Mouse (Mus musculus) heart, adult 2 months (tissue): ENCODE results near the gene Fam83e. TPM values are rescaled to one million over a fixed set of nuclear protein-coding genes. Genes with fewer than 3 reads are reported as not detected.

Experiments used
- DNase-seq, 2 experiments: peaks; one replicate each; pipeline ENCODE4 v3.0.0; 2021
- H3K27ac ChIP-seq: fragments of 200-600 bp; 2 replicates; pipeline ENCODE4 v1.8.1; 2022
- H3K27me3 ChIP-seq: fragments of 200-500 bp; 2 replicates; pipeline ENCODE4 v1.6.1; 2012; ENCODE audit warnings: mild to moderate bottlenecking, low read length, inconsistent platforms, mixed read lengths; ENCODE audit not compliant: control insufficient read depth, insufficient read depth
- H3K36me3 ChIP-seq: fragments of 200-500 bp; 2 replicates; pipeline ENCODE4 v1.6.1; 2012; ENCODE audit warnings: low read length, inconsistent platforms; ENCODE audit not compliant: control insufficient read depth, insufficient read depth
- H3K4me1 ChIP-seq: fragments of 200-500 bp; 2 replicates; pipeline ENCODE4 v1.6.1; 2011; ENCODE audit warnings: low read length; ENCODE audit not compliant: control insufficient read depth, insufficient read depth
- H3K4me3 ChIP-seq: fragments of 200-600 bp; 2 replicates; pipeline ENCODE4 v1.8.1; 2022
- H3K79me2 ChIP-seq: fragments of 200-500 bp; replicated peaks from 2 replicates; pipeline ENCODE4 v1.6.1; 2012; ENCODE audit warnings: mild to moderate bottlenecking, inconsistent platforms, low read length, moderate library complexity, mixed read lengths; ENCODE audit not compliant: control insufficient read depth, insufficient read depth
- H3K9ac ChIP-seq: fragments of 200-500 bp; 2 replicates; pipeline ENCODE4 v1.6.1; 2012; ENCODE audit warnings: low read depth, mild to moderate bottlenecking, control low read depth, inconsistent platforms, low read length, mixed read lengths
- CTCF ChIP-seq: fragments of 200-600 bp; IDR thresholded peaks from 2 replicates; pipeline ENCODE4 v1.8.1; 2022; ENCODE audit warnings: antibody characterized with exemption, mild to moderate bottlenecking, moderate library complexity
- EP300 ChIP-seq: fragments of 200-500 bp; IDR thresholded peaks from 2 replicates; pipeline ENCODE4 v1.6.1; 2011; ENCODE audit warnings: low read depth, low read length, control low read depth; ENCODE audit not compliant: insufficient read depth
- POLR2A ChIP-seq: fragments of 200-500 bp; IDR thresholded peaks from 2 replicates; pipeline ENCODE4 v1.6.1; 2011; ENCODE audit warnings: mild to moderate bottlenecking, low read depth, low read length, control low read depth; ENCODE audit not compliant: insufficient read depth
- WGBS: fragments of 180-500 bp; shearing (Covaris S2); methylation state at CpG from one replicate; pipeline ENCODE4 v1.1.7; 2018; 5-methylcytosine and 5-hydroxymethylcytosine counted together
- intact Hi-C: fragments of 180-260 bp; cut with DNase I; formaldehyde crosslinking; loops from one replicate; pipeline ENCODE4 v1.15.1; 2025
- polyA plus RNA-seq: library from polyadenylated mRNA; depleted of rRNA; stranded (reverse); fragments of >200 nt; gene quantifications from 2 replicates; pipeline ENCODE4 v1.2.3, GENCODE M21; 2012; rRNA removed
- total RNA-seq, 2 experiments: library from RNA; stranded (reverse); gene quantifications; 2 replicates each; pipeline ENCODE4 v1.2.3; 2021

The Fam83e gene
- total and polyA plus RNA-seq, 3 experiments: 0.13 to 1.1 (median 0.34) TPM

DNA sequence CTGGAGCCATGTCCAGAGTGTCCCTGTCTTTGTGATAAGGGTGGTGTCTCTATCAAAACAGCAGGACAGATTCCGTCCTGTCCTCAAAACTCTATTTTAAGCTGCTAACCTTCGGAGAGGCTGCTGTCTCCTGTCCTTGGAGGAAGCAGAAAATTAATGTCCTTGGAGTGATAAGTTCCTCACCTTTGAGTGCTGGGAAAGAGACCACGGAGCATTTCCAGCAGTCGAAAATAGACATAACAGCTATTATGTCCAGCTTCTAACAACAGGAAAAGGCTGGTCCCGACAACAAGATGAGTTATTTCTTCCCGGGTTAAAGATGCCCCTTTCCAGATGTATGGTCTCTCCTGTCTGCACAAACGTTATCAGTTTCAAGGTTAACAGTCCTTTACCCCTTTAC lies 54.2 kb downstream of the Fam83e start:
- DNase-seq: no peak
- no peaks in the 10 kb centered on the region for H3K4me1 ChIP-seq
- TF ChIP-seq POLR2A (no peak), CTCF (no peak), EP300 (no peak)
- WGBS: 48% methylated on average over 7 of the region's 7 CpGs
- H3K79me2 ChIP-seq: no peaks in the 10 kb centered on the region
- intact Hi-C loops: no loop called here
- H3K27me3 ChIP-seq: no peaks in the 10 kb centered on the region
- H3K9ac ChIP-seq: no peak overlapping the region
- H3K4me3 ChIP-seq: no peak overlapping the region
- H3K36me3 ChIP-seq: no peaks in the 10 kb centered on the region
- no peak overlapping the region for H3K27ac ChIP-seq

Other genes with a start within 250 kb of the Fam83e start
Only the 30 nearest of the 32 such genes appear.
- gene Dhdh, start 232.4 kb upstream of the Fam83e start, total RNA-seq: 1 to 10 TPM; 8.2 to 8.9 TPM
- 6.4 and 10.1 TPM in 2 replicates for gene Dhdh, start 232.4 kb upstream of the Fam83e start, polyA plus RNA-seq
- 100 to 1,000 TPM; 132 to 152 TPM for gene Nucb1, start 210.8 kb upstream of the Fam83e start, total RNA-seq
- gene Nucb1, start 210.8 kb upstream of the Fam83e start, polyA plus RNA-seq: 158 and 177 TPM in 2 replicates
- 10 to 100 TPM; 27.3 to 29.6 TPM for gene Ppp1r15a, start 194.9 kb upstream of the Fam83e start, total RNA-seq
- 20.9 and 36.0 TPM in 2 replicates for gene Ppp1r15a, start 194.9 kb upstream of the Fam83e start, polyA plus RNA-seq
- gene Plekha4, start 194.9 kb upstream of the Fam83e start, total RNA-seq: 1 to 10 TPM; 2.9 to 3.2 TPM
- 6.7 and 7.2 TPM in 2 replicates for gene Plekha4, start 194.9 kb upstream of the Fam83e start, polyA plus RNA-seq
- under 1 TPM in 1 of 2 experiments, not detected in 1; 0.76 TPM for gene Hsd17b14, start 166.3 kb upstream of the Fam83e start, total RNA-seq
- 0.45 and 0.47 TPM in 2 replicates for gene Hsd17b14, start 166.3 kb upstream of the Fam83e start, polyA plus RNA-seq
- 100 to 1,000 TPM; 219 to 306 TPM for gene Bcat2, start 151.1 kb upstream of the Fam83e start, total RNA-seq
- gene Bcat2, start 151.1 kb upstream of the Fam83e start, polyA plus RNA-seq: 142 and 198 TPM in 2 replicates
- gene Fgf21, start 105.7 kb upstream of the Fam83e start, total RNA-seq: not detected
- not detected in 2 replicates for gene Fgf21, start 105.7 kb upstream of the Fam83e start, polyA plus RNA-seq
- gene Fut1, start 103.9 kb upstream of the Fam83e start, total RNA-seq: not detected
- 0.25 TPM in 1 of 2 replicates, not detected in the other for gene Fut1, start 103.9 kb upstream of the Fam83e start, polyA plus RNA-seq
- under 1 TPM; 0.26 to 0.27 TPM for gene Izumo1, start 99.4 kb upstream of the Fam83e start, total RNA-seq
- gene Izumo1, start 99.4 kb upstream of the Fam83e start, polyA plus RNA-seq: 0.29 and 0.70 TPM in 2 replicates
- gene Rasip1, start 93.7 kb upstream of the Fam83e start, total RNA-seq: 10 to 100 TPM; 25.0 to 25.5 TPM
- 30.5 and 30.9 TPM in 2 replicates for gene Rasip1, start 93.7 kb upstream of the Fam83e start, polyA plus RNA-seq
- gene Mamstr, start 81.2 kb upstream of the Fam83e start, total RNA-seq: 1 to 10 TPM; 3.8 to 4.0 TPM
- gene Mamstr, start 81.2 kb upstream of the Fam83e start, polyA plus RNA-seq: 11.3 and 12.0 TPM in 2 replicates
- under 1 TPM; 0.50 to 0.60 TPM for gene Fut2, start 54.8 kb upstream of the Fam83e start, total RNA-seq
- gene Fut2, start 54.8 kb upstream of the Fam83e start, polyA plus RNA-seq: 1.1 and 1.9 TPM in 2 replicates
- gene Ntn5, start 37.2 kb upstream of the Fam83e start, total RNA-seq: under 1 TPM; 0.18 to 0.26 TPM
- 0.47 TPM in 1 of 2 replicates, not detected in the other for gene Ntn5, start 37.2 kb upstream of the Fam83e start, polyA plus RNA-seq
- under 1 TPM; 0.16 to 0.25 TPM for gene Sec1, start 26.8 kb upstream of the Fam83e start, total RNA-seq
- 0.16 and 0.41 TPM in 2 replicates for gene Sec1, start 26.8 kb upstream of the Fam83e start, polyA plus RNA-seq
- 1 to 10 TPM; 5.2 to 6.8 TPM for gene Car11, start 21.4 kb upstream of the Fam83e start, total RNA-seq
- 10.6 and 14.4 TPM in 2 replicates for gene Car11, start 21.4 kb upstream of the Fam83e start, polyA plus RNA-seq
- 100 to 1,000 TPM in 1 of 2 experiments, 1 to 10 TPM in 1; 6.4 to 134 TPM for gene Dbp, start 16.1 kb upstream of the Fam83e start, total RNA-seq
- gene Dbp, start 16.1 kb upstream of the Fam83e start, polyA plus RNA-seq: 49.3 and 93.6 TPM in 2 replicates
- 100 to 1,000 TPM; 496 to 617 TPM for gene Rpl18, start 5.8 kb upstream of the Fam83e start, total RNA-seq
- 580 and 697 TPM in 2 replicates for gene Rpl18, start 5.8 kb upstream of the Fam83e start, polyA plus RNA-seq
- 10 to 100 TPM; 15.9 to 18.2 TPM for gene Sphk2, start 3.2 kb upstream of the Fam83e start, total RNA-seq
- gene Sphk2, start 3.2 kb upstream of the Fam83e start, polyA plus RNA-seq: 24.1 and 24.9 TPM in 2 replicates
- not detected for gene Spaca4, start 4.6 kb downstream of the Fam83e start, total RNA-seq
- gene Spaca4, start 4.6 kb downstream of the Fam83e start, polyA plus RNA-seq: not detected in 2 replicates
- under 1 TPM in 1 of 2 experiments, not detected in 1; 0.14 TPM for gene Lmtk3, start 62.5 kb downstream of the Fam83e start, total RNA-seq
- 0.18 and 0.67 TPM in 2 replicates for gene Lmtk3, start 62.5 kb downstream of the Fam83e start, polyA plus RNA-seq
- gene Sult2b1, start 63.5 kb downstream of the Fam83e start, total RNA-seq: not detected
- gene Sult2b1, start 63.5 kb downstream of the Fam83e start, polyA plus RNA-seq: 0.08 TPM in 1 of 2 replicates, not detected in the other
- gene Cyth2, start 93.4 kb downstream of the Fam83e start, total RNA-seq: 10 to 100 TPM; 59.1 to 61.9 TPM
- gene Cyth2, start 93.4 kb downstream of the Fam83e start, polyA plus RNA-seq: 27.3 and 33.0 TPM in 2 replicates
- under 1 TPM; 0.66 to 0.89 TPM for gene Kcnj14, start 103.6 kb downstream of the Fam83e start, total RNA-seq
- 0.78 and 35.7 TPM in 2 replicates for gene Kcnj14, start 103.6 kb downstream of the Fam83e start, polyA plus RNA-seq
- 10 to 100 TPM; 11.8 to 13.1 TPM for gene Grwd1, start 109.7 kb downstream of the Fam83e start, total RNA-seq
- gene Grwd1, start 109.7 kb downstream of the Fam83e start, polyA plus RNA-seq: 9.1 and 9.4 TPM in 2 replicates
- gene Kdelr1, start 151.6 kb downstream of the Fam83e start, total RNA-seq: 100 to 1,000 TPM; 107 to 126 TPM
- 254 and 344 TPM in 2 replicates for gene Kdelr1, start 151.6 kb downstream of the Fam83e start, polyA plus RNA-seq
- gene Grin2d, start 157.2 kb downstream of the Fam83e start, total RNA-seq: under 1 TPM; 0.31 to 0.43 TPM
- 0.56 and 0.92 TPM in 2 replicates for gene Grin2d, start 157.2 kb downstream of the Fam83e start, polyA plus RNA-seq
- not detected for gene Syngr4, start 175.5 kb downstream of the Fam83e start, total RNA-seq
- gene Syngr4, start 175.5 kb downstream of the Fam83e start, polyA plus RNA-seq: 0.38 and 0.53 TPM in 2 replicates
- 100 to 1,000 TPM; 113 to 132 TPM for gene Tmem143, start 175.7 kb downstream of the Fam83e start, total RNA-seq
- 205 and 206 TPM in 2 replicates for gene Tmem143, start 175.7 kb downstream of the Fam83e start, polyA plus RNA-seq
- 10 to 100 TPM; 24.2 to 29.2 TPM for gene Emp3, start 200.2 kb downstream of the Fam83e start, total RNA-seq
- 59.7 and 77.7 TPM in 2 replicates for gene Emp3, start 200.2 kb downstream of the Fam83e start, polyA plus RNA-seq
- 1 to 10 TPM in 1 of 2 experiments, under 1 TPM in 1; 0.94 to 1.0 TPM for gene Ccdc114, start 202.9 kb downstream of the Fam83e start, total RNA-seq
- gene Ccdc114, start 202.9 kb downstream of the Fam83e start, polyA plus RNA-seq: 1.7 and 2.1 TPM in 2 replicates